Mouse (Mus musculus) spleen, adult 2 months (tissue): ENCODE measurements around the gene Cpeb4.

Experiments used
- CTCF ChIP-seq: fragments of 200-500 bp; IDR thresholded peaks from 2 replicates; pipeline ENCODE4 v1.5.1; 2011; ENCODE audit warnings: mild to moderate bottlenecking, inconsistent platforms; ENCODE audit not compliant: insufficient read depth, insufficient read length, insufficient replicate concordance; ENCODE audit errors: extremely low read depth
- POLR2A ChIP-seq: fragments of 200-500 bp; IDR thresholded peaks from 2 replicates; pipeline ENCODE4 v1.6.1; 2011; ENCODE audit warnings: low read depth, low read length, inconsistent platforms

DNA sequence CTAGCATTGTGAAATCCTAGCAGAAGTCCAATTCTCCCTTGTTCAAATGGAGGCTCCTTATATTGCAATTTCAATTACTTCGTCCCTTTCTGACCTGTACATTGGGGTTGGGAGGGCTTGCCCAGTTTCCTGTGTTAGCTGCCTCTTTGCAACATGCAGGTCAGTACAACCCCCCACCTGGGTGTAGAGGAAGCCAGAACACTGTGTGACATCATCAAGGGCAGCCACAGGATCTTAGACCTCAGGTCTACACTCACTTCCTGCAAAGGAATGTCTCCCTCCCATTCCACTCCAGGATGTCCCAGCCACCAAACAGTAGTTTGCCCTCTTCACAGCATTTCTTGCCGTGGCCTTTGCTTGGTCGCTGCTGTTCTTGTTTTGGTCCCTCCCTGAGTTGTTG, 73.5 kb downstream of the Cpeb4 start:
- no peak for TF ChIP-seq CTCF
- no peak for TF ChIP-seq POLR2A
